Mouse (Mus musculus): ENCODE data around the gene Stk35.

GRCm38 (mm10) chr2:129800271-129800903 lies at the start of gene Stk35:
- TF ChIP-seq CTCF (IDR thresholded peaks at IDR 0.05; ENCODE audit: borderline replicate concordance, control insufficient read depth, extremely low read depth, insufficient read depth, low read length, poor library complexity) (0 out of 2 replicates have a peak, but pooled peaks have one; percentile 4), POLR2A (IDR thresholded peaks at IDR 0.05; ENCODE audit: control insufficient read depth, extremely low read depth, insufficient read depth, low read length, poor library complexity) (peak; percentile 48; the same call in 1 of the 2 replicates)

Data from thymus, adult 2 months (tissue).